Mouse (Mus musculus): ENCODE results near the gene Slc9a9.

Gene Slc9a9

GRCm38 (mm10) chr9:94838479-94839031 is 168.8 kb downstream of the Slc9a9 start:
- DNase-seq (ENCODE audit: low read depth), result no peak

- DNase-seq (ENCODE audit: low read depth), result no peak
These were observed 169.5 kb downstream of the Slc9a9 start for GRCm38 (mm10) chr9:94839204-94839603.

GRCm38 (mm10) chr9:94840398-94840797 is 170.7 kb downstream of the Slc9a9 start:
- no peak for DNase-seq (ENCODE audit: low read depth)

- DNase-seq (ENCODE audit: low read depth), result no peak
These were observed 171.3 kb downstream of the Slc9a9 start for GRCm38 (mm10) chr9:94840972-94841371.

- DNase-seq (ENCODE audit: low read depth), result no peak
These were observed 174.5 kb downstream of the Slc9a9 start for GRCm38 (mm10) chr9:94844176-94844575.

- DNase-seq (ENCODE audit: low read depth), result no peak
These were observed 177.9 kb downstream of the Slc9a9 start for GRCm38 (mm10) chr9:94847624-94848023.

- peak; percentile 11 for DNase-seq (ENCODE audit: low read depth)
These were observed 181.8 kb downstream of the Slc9a9 start for GRCm38 (mm10) chr9:94851550-94851949.

GRCm38 (mm10) chr9:94856093-94856492 is 186.4 kb downstream of the Slc9a9 start:
- no peak for DNase-seq (ENCODE audit: low read depth)

- no peak for DNase-seq (ENCODE audit: low read depth)
These were observed 198.8 kb downstream of the Slc9a9 start for GRCm38 (mm10) chr9:94868557-94868956.

- DNase-seq (ENCODE audit: low read depth), result no peak
These were observed 199.5 kb downstream of the Slc9a9 start for GRCm38 (mm10) chr9:94869023-94869799.

- DNase-seq (ENCODE audit: low read depth), result no peak
These were observed 212.8 kb downstream of the Slc9a9 start for GRCm38 (mm10) chr9:94882517-94882916.

- no peak for DNase-seq (ENCODE audit: low read depth)
These were observed 213.7 kb downstream of the Slc9a9 start for GRCm38 (mm10) chr9:94883435-94883834.

GRCm38 (mm10) chr9:94885151-94885550 is 215.4 kb downstream of the Slc9a9 start:
- no peak for DNase-seq (ENCODE audit: low read depth)

- DNase-seq (ENCODE audit: low read depth), result no peak
These were observed 219.9 kb downstream of the Slc9a9 start for GRCm38 (mm10) chr9:94889647-94890046.

GRCm38 (mm10) chr9:94895882-94896281 is 226.2 kb downstream of the Slc9a9 start:
- DNase-seq (ENCODE audit: low read depth), result no peak

GRCm38 (mm10) chr9:94904180-94904579 is 234.5 kb downstream of the Slc9a9 start:
- DNase-seq (ENCODE audit: low read depth), result no peak

- DNase-seq (ENCODE audit: low read depth), result no peak
These were observed 237.4 kb downstream of the Slc9a9 start for GRCm38 (mm10) chr9:94907020-94907610.

GRCm38 (mm10) chr9:94912071-94912470 is 242.4 kb downstream of the Slc9a9 start:
- DNase-seq (ENCODE audit: low read depth), result no peak

- DNase-seq (ENCODE audit: low read depth), result no peak
These were observed 252.4 kb downstream of the Slc9a9 start for GRCm38 (mm10) chr9:94922062-94922461.

GRCm38 (mm10) chr9:94925845-94926244 is 256.1 kb downstream of the Slc9a9 start:
- no peak for DNase-seq (ENCODE audit: low read depth)

GRCm38 (mm10) chr9:94927101-94927500 is 257.4 kb downstream of the Slc9a9 start:
- no peak for DNase-seq (ENCODE audit: low read depth)

- no peak for DNase-seq (ENCODE audit: low read depth)
These were observed 275.9 kb downstream of the Slc9a9 start for GRCm38 (mm10) chr9:94945569-94946135.

GRCm38 (mm10) chr9:94947246-94947645 is 277.5 kb downstream of the Slc9a9 start:
- no peak for DNase-seq (ENCODE audit: low read depth)
